Mouse (Mus musculus) gastrocnemius, adult 8-10 months (tissue): ENCODE results near the gene Galk1. TPM values are rescaled to one million over a fixed set of nuclear protein-coding genes. Genes with fewer than 3 reads are reported as not detected.

ENCODE experiments used
- DNase-seq, 2 experiments: peaks; one replicate each; pipeline ENCODE4 v3.0.0; 2022; ENCODE audit warnings: low spot score in 2 of 2
- total RNA-seq, 4 experiments: library from RNA; stranded (reverse); gene quantifications; 2 replicates each; pipeline ENCODE4 v1.2.4; 2022

Gene Galk1
- total RNA-seq = 1 to 10 TPM; 1.6 to 3.1 (median 2.7) TPM

DNA sequence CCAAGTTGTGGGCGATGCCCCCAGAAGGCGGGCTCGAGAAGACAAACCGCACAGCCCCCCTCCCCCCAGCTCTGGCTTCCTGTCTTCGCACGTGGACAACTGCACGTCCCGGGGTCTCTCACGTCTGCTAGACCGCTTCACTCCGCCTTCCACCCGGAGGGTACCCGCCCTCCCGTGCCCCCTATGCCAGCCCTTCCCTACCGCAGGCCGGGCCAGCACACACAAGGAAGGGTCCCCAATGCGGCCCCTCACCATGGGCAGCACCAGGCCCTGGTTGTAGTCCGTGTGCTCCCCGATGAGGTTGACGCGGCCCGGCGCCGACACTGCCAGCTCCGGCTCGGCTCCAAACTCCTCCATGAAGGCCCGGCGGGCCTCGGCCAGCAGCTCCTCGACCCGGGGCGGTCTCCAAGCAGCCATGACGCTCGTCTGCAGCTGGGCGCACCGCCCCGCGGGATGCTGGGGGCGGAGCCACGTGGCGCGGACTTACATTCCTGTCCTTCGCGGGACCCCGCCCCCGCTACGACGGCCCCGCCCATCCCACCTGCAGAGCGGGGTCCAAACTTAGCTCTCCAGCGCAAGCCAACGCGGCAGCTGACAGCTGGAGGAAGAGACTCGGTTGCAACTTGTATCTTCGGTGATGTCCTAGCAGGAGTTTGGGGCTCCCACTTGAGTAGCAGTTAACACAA, at the start of gene Galk1:
Gene Galk1 (minus strand): TSS at position 458 of the 686 bp plus-strand sequence.
- peak; percentile 82 to 89 for DNase-seq

- no peak for DNase-seq
Measured at GRCm38 (mm10) chr11:116061641-116062415, 49.3 kb upstream of the Galk1 start.

DNA sequence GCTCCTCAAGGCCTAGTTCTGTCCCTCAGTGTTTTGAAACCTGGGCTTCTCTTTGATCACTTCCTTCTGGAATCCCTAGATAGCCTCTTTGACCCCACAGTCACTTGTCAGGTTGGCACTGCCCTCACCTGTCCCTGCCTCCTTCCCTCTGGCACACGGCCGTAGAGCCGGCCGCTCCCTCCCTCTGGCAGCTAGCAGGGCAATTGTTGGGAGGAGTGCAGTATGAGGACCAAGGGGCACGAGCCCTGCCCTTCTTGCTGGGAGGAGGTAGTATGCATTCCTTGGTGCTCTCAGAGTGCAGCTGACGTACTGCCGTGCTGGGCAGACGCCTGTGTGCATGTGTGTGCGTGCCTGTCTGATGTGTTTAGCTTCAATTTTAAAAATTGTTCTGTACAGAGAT, 48.1 kb upstream of the Galk1 start:
- DNase-seq = no peak

DNA sequence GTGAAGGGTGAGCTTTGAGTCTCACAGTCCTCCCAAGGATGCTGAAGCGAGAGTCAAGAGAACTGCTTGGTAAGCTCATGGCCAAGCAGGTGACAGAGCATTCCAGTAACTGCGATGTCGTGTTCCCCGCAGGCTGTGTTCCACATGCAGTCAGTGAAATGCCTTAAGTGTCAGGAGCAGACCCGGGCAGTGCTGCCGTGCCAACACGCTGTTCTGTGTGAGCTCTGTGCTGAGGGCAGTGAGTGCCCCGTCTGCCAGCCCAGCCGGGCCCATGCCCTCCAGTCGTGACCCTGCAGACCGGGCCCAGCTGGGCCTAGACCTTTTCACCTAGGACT, 47.1 kb upstream of the Galk1 start:
- no peak for DNase-seq

GRCm38 (mm10) chr11:116058868-116059690, 46.6 kb upstream of the Galk1 start:
- DNase-seq = no peak

- no peak for DNase-seq
Measured at GRCm38 (mm10) chr11:116058022-116058614, 45.6 kb upstream of the Galk1 start.

DNA sequence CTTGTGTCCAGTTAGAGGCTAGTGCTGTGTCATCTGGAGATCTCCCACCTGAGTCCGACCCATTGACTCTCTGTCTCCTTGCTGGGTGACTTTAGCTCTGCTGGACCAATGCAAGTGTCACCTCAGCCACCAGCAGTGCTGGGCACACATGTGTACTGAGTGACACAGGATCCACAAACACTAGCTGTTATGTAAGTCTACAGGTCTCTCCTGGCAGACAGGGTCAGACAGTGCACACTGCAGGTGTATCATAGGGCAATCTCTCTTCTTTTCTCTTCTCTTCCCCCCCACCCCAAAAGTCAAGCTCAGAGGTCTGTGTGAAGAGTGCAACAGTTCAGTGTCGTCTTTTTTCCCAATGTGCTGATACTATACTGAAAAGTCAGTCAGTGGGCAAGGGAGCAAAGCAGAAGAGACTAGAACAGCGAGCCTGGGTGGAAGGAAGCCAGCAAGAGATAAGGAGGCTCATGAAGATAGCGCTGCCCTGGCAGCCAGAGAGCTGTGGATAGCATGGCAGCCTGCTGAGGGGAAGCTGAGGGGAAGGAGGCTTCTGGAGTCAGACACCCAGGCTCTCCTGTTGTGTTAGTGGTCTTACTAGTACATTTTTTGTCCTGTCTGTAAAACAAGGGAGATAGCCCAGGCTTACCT, 44.8 kb upstream of the Galk1 start:
- DNase-seq = no peak

- DNase-seq = no peak
Measured at GRCm38 (mm10) chr11:116055873-116056272, 43.4 kb upstream of the Galk1 start.

DNA sequence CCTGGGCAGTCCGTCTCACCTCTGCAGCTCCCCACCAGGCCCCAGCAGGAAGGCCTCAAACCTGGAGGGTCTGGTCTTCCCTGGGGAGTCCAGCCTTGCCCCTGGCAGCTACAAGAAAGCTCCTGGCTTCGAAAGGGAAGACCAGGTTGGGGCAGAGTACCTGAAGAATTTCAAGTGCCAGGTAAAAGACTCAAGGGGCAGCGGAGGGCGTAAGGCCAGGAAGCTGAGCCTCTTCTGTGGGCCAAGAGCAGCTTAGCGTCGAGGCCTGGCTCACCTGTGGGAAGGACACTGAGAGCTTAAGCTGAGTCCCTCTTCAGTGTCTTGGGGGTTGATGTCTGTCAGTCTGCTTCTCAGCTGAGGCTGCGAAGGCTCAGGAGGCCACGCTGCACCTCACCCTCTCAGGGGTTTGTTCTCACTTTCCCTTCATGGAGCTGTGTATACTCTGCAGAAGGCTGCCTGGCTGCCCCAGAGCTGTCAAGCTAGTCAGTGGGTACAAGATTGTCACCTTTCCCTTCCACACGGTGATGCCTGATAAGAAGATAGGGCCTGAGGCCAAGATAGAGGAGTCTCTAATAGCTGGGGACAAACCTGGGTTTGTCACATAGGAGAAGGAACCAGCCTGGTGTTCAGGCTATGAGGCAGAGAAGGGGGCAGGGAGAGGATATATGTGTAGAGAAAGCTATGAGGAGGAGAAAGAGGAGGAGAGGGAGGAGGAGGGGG, 41.2 kb upstream of the Galk1 start:
- no peak for DNase-seq

DNA sequence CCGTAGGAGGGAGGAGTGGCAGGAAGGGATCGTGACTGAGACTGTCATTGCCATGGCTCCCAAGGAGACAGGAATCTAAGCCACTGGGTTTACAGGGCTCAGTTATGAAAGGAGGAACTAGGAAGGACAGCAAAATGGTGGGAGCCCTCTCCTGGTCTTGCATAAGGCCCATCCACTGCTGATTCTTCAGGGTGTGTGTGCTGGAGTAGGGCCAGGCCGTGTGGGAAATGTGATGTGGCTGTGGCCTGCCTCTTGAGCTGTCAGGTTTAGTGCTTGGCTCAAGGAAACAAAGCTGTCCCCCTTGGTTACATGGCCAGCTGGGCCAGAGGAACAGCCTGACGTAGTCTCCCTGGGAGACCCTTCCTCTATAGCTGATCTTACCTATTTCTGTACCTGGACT, 37.7 kb upstream of the Galk1 start:
- DNase-seq = no peak

DNA sequence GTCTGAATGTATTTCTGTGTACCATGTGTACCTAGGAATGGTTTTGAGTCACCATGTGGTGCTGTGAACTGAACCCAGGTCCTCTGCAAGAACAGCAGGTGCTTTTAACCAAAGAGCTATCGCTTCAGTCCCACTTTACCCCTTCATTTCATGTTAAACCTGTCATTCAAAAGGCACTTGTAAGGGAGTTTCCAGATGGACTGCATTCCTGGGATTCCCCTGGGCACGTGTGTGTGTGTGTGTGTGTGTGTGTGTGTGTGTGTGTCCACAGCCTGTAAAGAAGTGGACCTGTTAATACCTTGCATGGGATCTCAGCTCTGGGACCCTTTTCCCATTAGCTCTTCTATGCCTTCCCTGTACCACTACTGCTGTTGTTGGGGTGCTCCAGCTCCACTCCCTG, 37.1 kb upstream of the Galk1 start:
- no peak for DNase-seq

DNA sequence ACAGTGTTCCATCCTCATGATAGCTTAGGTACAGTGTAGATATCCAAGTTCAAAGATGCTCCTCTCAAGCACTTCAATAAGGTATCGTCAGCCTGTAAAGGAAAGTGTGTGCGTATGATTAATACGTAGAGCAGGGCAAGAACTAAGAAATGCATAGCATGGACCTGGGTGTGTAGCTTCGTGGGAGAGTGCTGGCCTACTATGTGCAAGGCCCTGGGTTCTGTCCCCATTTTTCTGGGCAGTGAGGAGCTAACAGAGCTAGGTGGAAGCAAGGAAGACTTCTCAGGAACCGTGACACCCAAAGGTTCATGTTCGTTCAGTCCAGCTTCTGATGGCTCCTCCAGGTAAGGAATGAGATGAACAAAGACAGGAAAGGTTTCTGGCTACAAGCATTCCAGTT, 32.7 kb upstream of the Galk1 start:
- DNase-seq = no peak

DNA sequence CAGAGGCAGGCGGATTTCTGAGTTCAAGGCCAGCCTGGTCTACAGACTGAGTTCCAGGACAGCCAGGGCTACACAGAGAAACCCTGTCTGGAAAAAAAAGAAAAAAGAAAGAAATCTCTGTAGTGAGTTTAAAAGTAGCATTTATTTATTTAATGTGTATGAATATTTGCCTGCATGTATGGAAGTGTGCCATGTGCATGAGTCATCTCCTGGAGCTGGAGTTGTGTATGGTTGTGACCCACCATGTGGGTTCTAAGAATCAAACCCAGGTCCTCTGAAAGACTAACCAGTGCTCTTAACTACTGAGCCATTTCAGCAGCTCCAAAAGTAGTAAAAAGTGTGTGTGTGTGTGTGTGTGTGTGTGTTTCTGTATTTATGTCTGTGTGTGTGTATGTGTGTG, 30.8 kb upstream of the Galk1 start:
- no peak for DNase-seq

DNA sequence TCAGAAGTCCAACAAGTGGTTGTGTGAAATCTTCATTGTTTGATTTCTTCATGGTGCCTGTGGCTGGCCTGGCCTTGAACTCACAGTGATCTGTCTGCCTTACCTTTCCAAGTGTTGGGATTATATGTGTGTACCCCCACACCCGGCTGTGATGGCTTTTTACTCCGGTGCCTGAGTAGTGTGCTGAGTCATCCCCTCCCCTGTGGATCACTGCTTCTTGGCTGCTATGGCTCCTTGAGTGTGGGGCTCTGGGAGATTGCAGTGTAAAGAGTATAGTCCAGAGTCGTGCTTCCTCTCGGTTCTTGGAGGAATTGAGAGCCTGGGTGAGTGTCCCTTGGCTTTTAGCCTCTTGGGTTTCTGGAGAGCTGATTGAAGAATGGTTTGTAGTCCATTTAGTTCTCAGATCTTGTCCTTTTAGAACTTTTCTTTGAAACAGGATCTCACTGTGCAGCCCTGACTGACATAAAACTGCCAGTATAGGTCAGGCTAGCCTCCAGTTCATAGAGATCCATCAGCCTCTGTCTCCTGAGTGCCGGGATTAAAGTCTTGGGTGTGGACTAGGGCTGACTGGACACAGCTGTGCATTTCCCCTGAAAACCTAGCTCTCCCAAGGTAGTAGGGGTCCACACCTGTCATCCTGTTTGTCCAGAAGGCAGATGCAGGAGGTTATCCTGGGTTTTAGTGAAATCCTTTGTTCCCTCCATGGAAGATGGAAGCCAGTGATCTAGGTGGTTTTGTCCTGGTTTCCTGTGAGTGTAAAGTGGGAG, 30.0 kb upstream of the Galk1 start:
- no peak for DNase-seq

GRCm38 (mm10) chr11:116041833-116042232, 29.3 kb upstream of the Galk1 start:
- DNase-seq = no peak

DNA sequence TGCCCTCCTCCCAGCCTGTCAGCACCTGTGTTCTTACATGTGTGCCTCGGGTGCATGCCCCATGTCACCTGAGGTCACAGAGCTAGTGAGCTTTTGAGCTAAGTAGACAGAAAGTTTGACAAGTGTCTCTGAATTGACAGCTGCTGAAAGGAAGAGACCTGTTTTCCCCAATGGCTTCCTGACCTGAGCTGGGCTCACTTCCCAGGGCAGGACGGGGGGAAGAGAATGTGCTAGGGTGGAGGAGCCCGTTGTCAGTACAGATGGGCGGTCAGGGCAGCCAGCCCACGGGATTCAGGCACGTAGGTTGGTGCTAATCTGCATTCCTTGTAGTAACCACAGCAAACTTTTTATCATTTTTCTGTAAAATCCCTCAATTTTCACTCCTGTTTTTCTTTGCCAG, 28.1 kb upstream of the Galk1 start:
- DNase-seq = no peak

- no peak for DNase-seq
Measured at GRCm38 (mm10) chr11:116037826-116038225, 25.3 kb upstream of the Galk1 start.

DNA sequence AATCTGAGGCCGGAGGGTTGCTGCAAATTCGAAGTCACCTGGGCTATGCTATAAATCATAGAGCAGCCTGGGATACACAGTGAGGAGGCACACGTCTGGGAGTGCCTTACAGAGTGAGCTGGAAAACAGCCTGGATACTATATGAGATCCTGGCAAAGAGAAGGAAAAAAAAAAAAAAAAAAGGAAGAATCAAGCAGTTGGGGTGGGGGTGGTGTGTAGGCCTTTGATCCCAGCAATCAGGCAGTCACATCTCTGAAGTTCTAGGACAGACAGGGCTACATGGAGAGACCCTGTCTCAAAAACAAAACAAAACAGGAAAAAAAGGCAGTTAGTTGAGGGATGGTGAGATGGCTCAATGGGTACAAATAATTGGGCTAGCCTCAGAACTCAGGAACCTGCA, 24.2 kb upstream of the Galk1 start:
- no peak for DNase-seq

GRCm38 (mm10) chr11:116034584-116034983, 22.1 kb upstream of the Galk1 start:
- no peak for DNase-seq
